Mouse (Mus musculus) MEL (cell line): ENCODE measurements around the gene Sdhc. TPM values are rescaled to one million over a fixed set of nuclear protein-coding genes. Genes with fewer than 3 reads are reported as not detected.

Experiments used
- DNase-seq: peaks from one replicate; pipeline ENCODE4 v3.0.0; 2011; ENCODE audit warnings: low read depth, low spot score
- H3K27ac ChIP-seq: 2 replicates; pipeline ENCODE4 v1.5.1; 2012; ENCODE audit warnings: low read depth, mild to moderate bottlenecking, control low read depth, low read length, moderate library complexity; ENCODE audit not compliant: control insufficient read depth
- H3K27me3 ChIP-seq, 2 experiments: fragments of 150-350 bp in 1 of 2; sonication (generic) in 1 of 2; 2 replicates each; pipeline ENCODE4 v1.6.1; 2012; ENCODE audit warnings: low read length in 2 of 2, mild to moderate bottlenecking in 2 of 2, improper control_type of control experiment in 1 of 2, moderate library complexity in 1 of 2; ENCODE audit not compliant: insufficient read depth in 2 of 2, control insufficient read depth in 1 of 2
- H3K36me3 ChIP-seq, 2 experiments: 2 replicates each; pipeline ENCODE4 v1.6.1; 2012 to 2014; ENCODE audit warnings: low read length in 2 of 2, improper control_type of control experiment in 1 of 2, inconsistent platforms in 1 of 2, mild to moderate bottlenecking in 1 of 2; ENCODE audit not compliant: insufficient read depth in 2 of 2, control insufficient read depth in 1 of 2
- H3K4me1 ChIP-seq, 2 experiments: fragments of 150-350 bp in 1 of 2; sonication (generic) in 1 of 2; 2 replicates each; pipeline ENCODE4 v1.6.1; 2012; ENCODE audit warnings: low read length in 2 of 2, improper control_type of control experiment in 1 of 2, mild to moderate bottlenecking in 1 of 2; ENCODE audit not compliant: insufficient read depth in 2 of 2, control insufficient read depth in 1 of 2
- H3K4me3 ChIP-seq, 2 experiments: fragments of 150-350 bp in 1 of 2; sonication (generic) in 1 of 2; 2 replicates each; pipeline ENCODE4 v1.5.1; 2012; ENCODE audit warnings: low read depth in 2 of 2, low read length in 2 of 2, mild to moderate bottlenecking in 2 of 2, moderate library complexity in 2 of 2, control low read depth in 1 of 2, improper control_type of control experiment in 1 of 2; ENCODE audit not compliant: control insufficient read depth in 1 of 2, insufficient read depth in 1 of 2
- H3K79me2 ChIP-seq: 2 replicates; pipeline ENCODE4 v1.6.1; 2012; ENCODE audit warnings: mild to moderate bottlenecking, low read length, moderate library complexity; ENCODE audit not compliant: control insufficient read depth, poor library complexity, insufficient read depth
- H3K9ac ChIP-seq: 2 replicates; pipeline ENCODE4 v1.6.1; 2012; ENCODE audit warnings: low read depth, mild to moderate bottlenecking, control low read depth, low read length, moderate library complexity; ENCODE audit not compliant: control insufficient read depth, poor library complexity, severe bottlenecking
- H3K9me3 ChIP-seq: fragments of 150-350 bp; sonication (generic); replicated peaks from 2 replicates; pipeline ENCODE4 v1.6.1; 2012; ENCODE audit warnings: mild to moderate bottlenecking, low read length, improper control_type of control experiment, moderate library complexity; ENCODE audit not compliant: insufficient read depth
- CHD1 ChIP-seq: IDR thresholded peaks from 2 replicates; pipeline ENCODE4 v1.6.1; 2012; ENCODE audit warnings: low read depth, mild to moderate bottlenecking, inconsistent platforms, low read length, improper control_type of control experiment
- CHD2 ChIP-seq: IDR thresholded peaks from 2 replicates; pipeline ENCODE4 v1.6.1; 2011; ENCODE audit warnings: low read length, improper control_type of control experiment
- CTCF ChIP-seq, 3 experiments: IDR thresholded peaks in 2 of 3; conservative IDR thresholded peaks in 1 of 3; 2 replicates each; pipeline ENCODE4 v1.5.1; 2011 to 2012; ENCODE audit warnings: low read length in 3 of 3, low read depth in 2 of 3, mild to moderate bottlenecking in 2 of 3, improper control_type of control experiment in 1 of 3, inconsistent platforms in 1 of 3, mixed read lengths in 1 of 3, moderate library complexity in 1 of 3; ENCODE audit not compliant: control insufficient read depth in 1 of 3, insufficient read depth in 1 of 3, poor library complexity in 1 of 3, severe bottlenecking in 1 of 3
- E2F4 ChIP-seq: IDR thresholded peaks from 2 replicates; pipeline ENCODE4 v1.6.1; 2011; ENCODE audit warnings: low read depth, low read length, improper control_type of control experiment, borderline replicate concordance
- EP300 ChIP-seq, 2 experiments: IDR thresholded peaks; 2 replicates each; pipeline ENCODE4 v1.6.1; 2011; ENCODE audit warnings: improper control_type of control experiment in 2 of 2, low read length in 2 of 2, low read depth in 1 of 2, mild to moderate bottlenecking in 1 of 2
- ETS1 ChIP-seq: IDR thresholded peaks from 2 replicates; pipeline ENCODE4 v1.6.1; 2012; ENCODE audit warnings: low read depth, mild to moderate bottlenecking, inconsistent platforms, low read length, improper control_type of control experiment, moderate library complexity
- GATA1 ChIP-seq: IDR thresholded peaks from 2 replicates; pipeline ENCODE4 v1.6.1; 2011; ENCODE audit warnings: low read depth, low read length, improper control_type of control experiment
- JUND ChIP-seq: IDR thresholded peaks from 2 replicates; pipeline ENCODE4 v1.6.1; 2011; ENCODE audit warnings: low read depth, mild to moderate bottlenecking, improper control_type of control experiment, low read length
- MAFK ChIP-seq: IDR thresholded peaks from 2 replicates; pipeline ENCODE4 v1.6.1; 2011; ENCODE audit warnings: low read depth, mild to moderate bottlenecking, low read length, improper control_type of control experiment, borderline replicate concordance
- MAX ChIP-seq: IDR thresholded peaks from 2 replicates; pipeline ENCODE4 v1.6.1; 2011; ENCODE audit warnings: low read length, improper control_type of control experiment
- MAZ ChIP-seq: IDR thresholded peaks from 2 replicates; pipeline ENCODE4 v1.6.1; 2012; ENCODE audit warnings: low read depth, mild to moderate bottlenecking, inconsistent platforms, low read length, improper control_type of control experiment
- MEF2A ChIP-seq: IDR thresholded peaks from 2 replicates; pipeline ENCODE4 v1.6.1; 2014; ENCODE audit warnings: low read depth, mild to moderate bottlenecking, inconsistent platforms, low read length, improper control_type of control experiment; ENCODE audit not compliant: poor library complexity, insufficient replicate concordance, severe bottlenecking; ENCODE audit errors: extremely low read depth
- MXI1 ChIP-seq: IDR thresholded peaks from 2 replicates; pipeline ENCODE4 v1.6.1; 2011; ENCODE audit warnings: mild to moderate bottlenecking, low read depth, low read length, improper control_type of control experiment
- MYB ChIP-seq: IDR thresholded peaks from 2 replicates; pipeline ENCODE4 v1.6.1; 2011; ENCODE audit warnings: mild to moderate bottlenecking, low read depth, low read length, improper control_type of control experiment
- MYC ChIP-seq: IDR thresholded peaks from 2 replicates; pipeline ENCODE4 v1.6.1; 2011; ENCODE audit warnings: low read depth, mild to moderate bottlenecking, low read length, improper control_type of control experiment, moderate library complexity
- NELFE ChIP-seq: IDR thresholded peaks from 2 replicates; pipeline ENCODE4 v1.6.1; 2011; ENCODE audit warnings: low read depth, low read length, improper control_type of control experiment
- NRF1 ChIP-seq: IDR thresholded peaks from 2 replicates; pipeline ENCODE4 v1.6.1; 2014; ENCODE audit warnings: low read depth, mild to moderate bottlenecking, inconsistent platforms, low read length, improper control_type of control experiment, moderate library complexity; ENCODE audit not compliant: poor library complexity, insufficient read depth, severe bottlenecking
- POLR2A ChIP-seq, 2 experiments: IDR thresholded peaks; 2 replicates each; pipeline ENCODE4 v1.6.1; 2011 to 2012; ENCODE audit warnings: low read length in 2 of 2, mild to moderate bottlenecking in 2 of 2, control low read depth in 1 of 2, improper control_type of control experiment in 1 of 2, low read depth in 1 of 2, moderate library complexity in 1 of 2; ENCODE audit not compliant: control insufficient read depth in 1 of 2, insufficient read depth in 1 of 2, poor library complexity in 1 of 2
- POLR2AphosphoS2 ChIP-seq: IDR thresholded peaks from 2 replicates; pipeline ENCODE4 v1.6.1; 2011; ENCODE audit warnings: low read length, improper control_type of control experiment
- POLR2AphosphoS5 ChIP-seq: IDR thresholded peaks from 2 replicates; pipeline ENCODE4 v1.6.1; 2012; ENCODE audit warnings: low read depth, borderline replicate concordance, mild to moderate bottlenecking, inconsistent platforms, low read length, moderate library complexity, mixed read lengths
- RCOR1 ChIP-seq: IDR thresholded peaks from 2 replicates; pipeline ENCODE4 v1.6.1; 2012; ENCODE audit warnings: low read depth, mild to moderate bottlenecking, inconsistent platforms, low read length, improper control_type of control experiment
- SMC3 ChIP-seq: IDR thresholded peaks from 2 replicates; pipeline ENCODE4 v1.6.1; 2011; ENCODE audit warnings: low read depth, low read length, improper control_type of control experiment
- TAL1 ChIP-seq: IDR thresholded peaks from 2 replicates; pipeline ENCODE4 v1.6.1; 2012; ENCODE audit warnings: mild to moderate bottlenecking, inconsistent platforms, low read length, moderate library complexity, mixed read lengths
- TBP ChIP-seq: IDR thresholded peaks from 2 replicates; pipeline ENCODE4 v1.8.0; 2011; ENCODE audit warnings: low read depth, low read length, improper control_type of control experiment
- TCF12 ChIP-seq: IDR thresholded peaks from 2 replicates; pipeline ENCODE4 v1.6.1; 2014; ENCODE audit warnings: low read depth, mild to moderate bottlenecking, inconsistent platforms, low read length, improper control_type of control experiment, moderate library complexity
- UBTF ChIP-seq: IDR thresholded peaks from 2 replicates; pipeline ENCODE4 v1.6.1; 2012; ENCODE audit warnings: low read depth, mild to moderate bottlenecking, inconsistent platforms, low read length, improper control_type of control experiment, moderate library complexity, borderline replicate concordance; ENCODE audit not compliant: insufficient read depth
- USF1 ChIP-seq: IDR thresholded peaks from 2 replicates; pipeline ENCODE4 v1.6.1; 2014; ENCODE audit warnings: low read depth, mild to moderate bottlenecking, inconsistent platforms, low read length, improper control_type of control experiment, moderate library complexity
- USF2 ChIP-seq, 2 experiments: IDR thresholded peaks; 2 replicates each; pipeline ENCODE4 v1.6.1; 2011 to 2012; ENCODE audit warnings: improper control_type of control experiment in 2 of 2, low read length in 2 of 2, borderline replicate concordance in 1 of 2, inconsistent platforms in 1 of 2, low read depth in 1 of 2, mild to moderate bottlenecking in 1 of 2; ENCODE audit not compliant: insufficient read depth in 1 of 2
- ZC3H11A ChIP-seq: IDR thresholded peaks from 2 replicates; pipeline ENCODE4 v1.6.1; 2012; ENCODE audit warnings: low read depth, mild to moderate bottlenecking, inconsistent platforms, low read length, improper control_type of control experiment
- ZNF384 ChIP-seq: IDR thresholded peaks from 2 replicates; pipeline ENCODE4 v1.6.1; 2012; ENCODE audit warnings: low read depth, mild to moderate bottlenecking, inconsistent platforms, low read length, improper control_type of control experiment
- polyA plus RNA-seq, 2 experiments: library from polyadenylated mRNA; stranded (reverse) in 1 of 2; unstranded in 1 of 2; fragments of >175 nt in 1 of 2; fragments of >200 nt in 1 of 2; gene quantifications; 2 replicates each; pipeline versions ENCODE4 v1.2.1 to v1.2.4; 2012; ENCODE audit warnings: low replicate concordance in 2 of 2, low read depth in 1 of 2; ENCODE audit not compliant: insufficient read length in 2 of 2, insufficient read depth in 1 of 2, missing spikeins in 1 of 2
- total RNA-seq: library from RNA; depleted of rRNA; stranded (reverse); fragments of 300-350 nt; gene quantifications from 2 replicates; pipeline ENCODE4 v1.2.3, GENCODE M21; 2012

Sdhc gene
- total and polyA plus RNA-seq, 3 experiments = 79.4 to 224 TPM; not detected in 1

DNA sequence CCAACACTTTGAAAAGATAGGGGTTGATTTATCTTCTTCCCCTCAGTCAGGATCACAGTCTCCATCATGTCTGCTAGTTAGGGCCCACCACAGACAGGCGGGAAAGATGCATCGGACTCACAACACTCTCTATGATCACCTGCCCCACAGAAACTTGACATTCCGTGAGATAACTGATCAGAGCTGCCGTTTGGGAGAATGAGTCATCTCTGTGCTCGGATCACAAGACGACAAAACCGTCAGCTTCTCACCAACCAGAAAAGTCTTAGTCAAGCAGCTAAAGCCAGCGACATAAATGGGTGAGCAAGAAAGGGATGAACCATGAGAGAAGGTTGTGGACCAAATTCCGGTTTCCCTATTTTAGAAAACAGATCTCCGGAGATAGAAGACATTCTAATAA is 41.9 kb upstream of the Sdhc start:
- DNase-seq = peak; percentile 67
- no peak for TF ChIP-seq CHD2
- no peak for TF ChIP-seq POLR2A (IDR thresholded peaks at IDR 0.05; ENCODE audit: control insufficient read depth in 1 of 2, insufficient read depth in 1 of 2, low read depth in 1 of 2, low read length in 2 of 2, poor library complexity in 1 of 2)
- TF ChIP-seq EP300 (IDR thresholded peaks at IDR 0.05; ENCODE audit: low read depth in 1 of 2, low read length in 2 of 2) = peak; percentile 55 to 65
- TF ChIP-seq USF1 = no peak
- TF ChIP-seq UBTF = no peak
- no peak for TF ChIP-seq USF2 (IDR thresholded peaks at IDR 0.05; ENCODE audit: borderline replicate concordance in 1 of 2, insufficient read depth in 1 of 2, low read depth in 1 of 2, low read length in 2 of 2)
- no peak for TF ChIP-seq MAFK
- TF ChIP-seq ETS1 = peak; percentile 60; the same call in 1 of the 2 replicates
- TF ChIP-seq ZC3H11A = no peak
- no peak for TF ChIP-seq MAZ
- no peak for TF ChIP-seq MAX
- TF ChIP-seq MYB = peak; percentile 55; the same call in 1 of the 2 replicates
- no peak for TF ChIP-seq MYC
- TF ChIP-seq CHD1 = no peak
- TF ChIP-seq NRF1 = no peak
- no peak for TF ChIP-seq POLR2AphosphoS2
- no peak for TF ChIP-seq E2F4
- no peak for TF ChIP-seq MXI1
- no peak for TF ChIP-seq TAL1
- no peak for TF ChIP-seq ZNF384
- TF ChIP-seq TCF12 = no peak
- 0 out of 2 replicates have a peak, but pooled peaks have one; percentile 8 for TF ChIP-seq RCOR1
- TF ChIP-seq TBP = no peak
- no peak for TF ChIP-seq CTCF (IDR thresholded peaks at IDR 0.05 in 2 of 3, conservative IDR thresholded peaks at IDR 0.05 in 1 of 3; ENCODE audit: control insufficient read depth in 1 of 3, insufficient read depth in 1 of 3, low read depth in 2 of 3, low read length in 3 of 3, poor library complexity in 1 of 3, severe bottlenecking in 1 of 3)
- 0 out of 2 replicates have a peak, but pooled peaks have one; percentile 33 for TF ChIP-seq GATA1
- peak; percentile 79 for TF ChIP-seq JUND
- no peak for TF ChIP-seq NELFE
- no peak for TF ChIP-seq POLR2AphosphoS5
- no peak for TF ChIP-seq SMC3
- TF ChIP-seq MEF2A = no peak
- H3K4me1 ChIP-seq = peaks cover 0 to 5% of the 10 kb centered on the region in 2 experiments; a peak in 1 of 4 replicates
- peaks cover 0 to 4% of the 10 kb centered on the region in 2 experiments; a peak in 2 of 4 replicates for H3K36me3 ChIP-seq
- H3K79me2 ChIP-seq = no peaks in the 10 kb centered on the region
- H3K27me3 ChIP-seq = peaks cover 0 to 3% of the 10 kb centered on the region in 2 experiments; a peak in 2 of 4 replicates
- H3K9me3 ChIP-seq = no peaks in the 10 kb centered on the region
- no peak overlapping the region for H3K4me3 ChIP-seq
- no peak overlapping the region for H3K27ac ChIP-seq
- no peak overlapping the region for H3K9ac ChIP-seq
